Mouse (Mus musculus): ENCODE results near the gene H60c.

DNA sequence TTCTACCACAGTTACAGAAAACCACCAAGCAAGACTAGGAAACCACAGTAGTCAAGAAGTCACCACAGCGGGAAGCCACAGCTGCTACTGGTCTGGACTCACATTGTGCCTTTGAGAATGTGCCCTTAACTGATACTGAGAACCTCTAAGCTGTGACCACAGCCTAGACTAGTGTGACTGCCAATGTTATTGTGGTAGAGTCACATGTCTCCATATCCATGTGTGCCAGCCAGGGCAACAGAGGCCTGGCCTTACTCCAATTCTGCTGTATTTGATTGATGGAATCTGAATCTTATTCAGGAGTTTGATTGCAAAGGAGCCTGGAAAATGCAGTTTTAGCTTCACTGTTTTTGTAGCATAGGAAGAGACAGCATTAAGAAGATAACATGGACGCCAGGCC lies 13.5 kb upstream of the H60c start:
- TF ChIP-seq EP300 (IDR thresholded peaks at IDR 0.05) = no peak
- no peak for TF ChIP-seq CTCF (IDR thresholded peaks at IDR 0.05)

All from lung, postnatal 0 days (tissue).